Mouse (Mus musculus) adrenal gland, postnatal 0 days (tissue): ENCODE measurements around the gene Gm33815. TPM values are rescaled to one million over a fixed set of nuclear protein-coding genes. Genes with fewer than 3 reads are reported as not detected.

Source experiments
- polyA plus RNA-seq: library from polyadenylated mRNA; unstranded; fragments of >200 nt; fragmentation: Nextera tagmentation; extraction: Ambion mirVana; gene quantifications from 2 replicates; pipeline ENCODE4 v1.2.1, GENCODE M21; 2015

Gene Gm33815
- not detected in 2 replicates for polyA plus RNA-seq

GRCm38 (mm10) chrY:69320832-69321231 lies at the start of gene Gm33815:
Gene Gm33815 (plus strand): TSS chrY:69321132.

